Mouse (Mus musculus) ES-Bruce4 (cell line): ENCODE measurements at regions not wholly inside any gene's neighbourhood (a gene's known extent, or its start where the extent isn't known, plus 50 kb on each side); places are given as distances from the start of the nearest gene placed in this dataset.

ENCODE experiments used
- CTCF ChIP-seq: IDR thresholded peaks from one replicate; pipeline ENCODE4 v1.8.1; 2011; ENCODE audit warnings: low read depth, low read length
- EP300 ChIP-seq: IDR thresholded peaks from 2 replicates; pipeline ENCODE4 v1.6.1; 2011; ENCODE audit warnings: low read depth, low read length; ENCODE audit not compliant: insufficient read depth
- POLR2A ChIP-seq: IDR thresholded peaks from one replicate; pipeline ENCODE4 v1.8.1; 2011; ENCODE audit warnings: low read length; ENCODE audit not compliant: insufficient read depth

DNA sequence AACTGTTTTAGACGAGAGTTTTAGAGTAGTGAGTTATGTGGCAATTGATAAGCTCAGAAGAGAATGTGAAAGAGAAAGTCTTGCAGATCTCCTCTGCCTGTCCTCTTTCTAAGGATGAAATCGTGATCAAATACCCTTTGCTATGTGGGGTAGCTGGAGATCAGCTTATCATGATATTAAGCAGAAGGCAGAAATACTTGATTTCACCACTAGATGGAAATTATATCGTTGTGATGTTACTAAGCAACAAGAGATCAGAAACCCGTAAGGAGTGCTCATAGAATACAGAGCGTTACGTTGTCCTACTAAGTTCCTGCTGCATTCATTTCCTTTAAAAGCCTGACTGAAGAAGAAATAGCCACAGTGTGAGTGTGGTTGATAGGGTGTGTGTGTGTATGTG lies 219.3 kb downstream of the Brms1l start:
- TF ChIP-seq CTCF (no peak), POLR2A (no peak), EP300 (no peak)
